Mouse (Mus musculus): ENCODE data around the gene Cd44.

- TF ChIP-seq E2F4 (IDR thresholded peaks at IDR 0.05; ENCODE audit: insufficient replicate concordance, low read depth, low read length), result no peak
- no peak for TF ChIP-seq NRF1 (IDR thresholded peaks at IDR 0.05; ENCODE audit: low read depth, low read length)
Measured at GRCm38 (mm10) chr2:102828381-102828780, 73.1 kb downstream of the Cd44 start.

All from CH12.LX (cell line).